Mouse (Mus musculus) limb, embryonic 11.5 days (tissue): ENCODE data around the gene Serpina1d. TPM values are rescaled to one million over a fixed set of nuclear protein-coding genes. Genes with fewer than 3 reads are reported as not detected.

Source experiments
- polyA plus RNA-seq: library from polyadenylated mRNA; unstranded; fragments of >200 nt; fragmentation: Nextera tagmentation; extraction: Ambion mirVana; gene quantifications from 2 replicates; pipeline ENCODE4 v1.2.1, GENCODE M21; 2014

Serpina1d gene
- polyA plus RNA-seq, 1 experiment from 2014 or later: not detected

Other genes starting within 250 kb of the Serpina1d start
- gene Ppp4r4, start 241.3 kb downstream of the Serpina1d start, polyA plus RNA-seq: 2.1 and 2.2 TPM in 2 replicates
- gene Serpina10, start 142.1 kb downstream of the Serpina1d start, polyA plus RNA-seq: 0.11 TPM in 1 of 2 replicates, not detected in the other
- 0.53 and 0.57 TPM in 2 replicates for gene Serpina6, start 116.4 kb downstream of the Serpina1d start, polyA plus RNA-seq
- gene Serpina16, start 97.5 kb downstream of the Serpina1d start, polyA plus RNA-seq: not detected in 2 replicates
- gene Serpina1f, start 78.1 kb downstream of the Serpina1d start, polyA plus RNA-seq: not detected in 2 replicates
- 0.25 TPM in 1 of 2 replicates, not detected in the other for gene Serpina1b, start 56.8 kb upstream of the Serpina1d start, polyA plus RNA-seq
- not detected in 2 replicates for gene Serpina1a, start 90.0 kb upstream of the Serpina1d start, polyA plus RNA-seq
- gene Serpina1c, start 131.3 kb upstream of the Serpina1d start, polyA plus RNA-seq: not detected in 2 replicates
- gene Serpina1e, start 185.4 kb upstream of the Serpina1d start, polyA plus RNA-seq: not detected in 2 replicates
- gene Serpina11, start 216.4 kb upstream of the Serpina1d start, polyA plus RNA-seq: not detected in 2 replicates
- gene Serpina9, start 240.2 kb upstream of the Serpina1d start, polyA plus RNA-seq: not detected in 2 replicates